Mouse (Mus musculus): ENCODE measurements around the gene Mrpl21. TPM values are rescaled to one million over a fixed set of nuclear protein-coding genes. Genes with fewer than 3 reads are reported as not detected.
A peak's percentile ranks its signal among the peaks of the same experiment; 100 is the strongest.

Gene Mrpl21
- polyA plus RNA-seq (2014; fragmentation: Nextera tagmentation; extraction: Ambion mirVana) = 112 and 128 TPM in 2 replicates

DNA sequence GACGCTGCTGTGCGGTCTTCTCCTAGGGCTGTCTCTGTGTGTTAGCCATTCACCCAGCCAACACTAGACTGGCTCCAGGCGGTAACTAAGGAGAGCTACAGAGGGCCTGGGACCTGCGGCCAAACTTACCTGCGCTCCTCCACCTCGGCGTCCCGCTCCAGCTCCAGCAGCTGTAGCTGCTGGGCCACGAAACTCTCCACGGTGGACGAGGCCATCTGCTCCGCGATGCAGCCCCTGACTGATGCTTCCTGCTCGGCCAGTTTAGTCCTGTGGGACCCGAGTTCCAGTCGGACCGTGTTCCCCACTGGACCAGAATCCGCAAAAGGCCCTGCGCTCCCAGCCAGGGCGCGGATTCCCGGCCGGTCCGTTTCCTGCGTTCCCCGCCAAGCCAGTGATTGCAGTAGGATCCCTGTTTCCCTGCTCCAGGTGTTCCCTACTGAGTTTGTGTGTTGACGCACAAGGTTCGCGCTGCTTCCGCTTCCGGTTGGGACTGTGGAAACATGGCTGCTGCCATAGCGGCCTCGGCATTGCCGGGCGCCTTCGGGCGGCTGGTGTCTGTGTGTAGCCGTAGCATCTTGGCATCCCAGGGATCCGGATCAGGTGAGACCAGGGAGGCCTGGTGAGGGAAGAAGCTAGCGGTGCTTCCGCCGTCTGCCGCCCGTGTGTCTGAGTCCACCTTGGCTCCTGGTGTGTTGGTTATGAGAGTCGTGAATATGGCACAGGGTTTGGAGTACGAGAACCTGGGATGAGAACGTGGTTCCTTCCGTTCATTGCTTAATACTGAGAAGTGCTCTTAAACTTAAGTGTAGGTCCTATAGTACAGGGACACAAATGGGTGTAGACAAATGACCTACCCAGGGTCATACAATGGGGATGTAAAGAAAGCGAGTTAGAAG is at the start of gene Mrpl21, which contains the start of gene Ighmbp2:
TSS of gene Mrpl21 (plus strand) at position 330 of the 896 bp plus-strand sequence.
TSS of gene Ighmbp2 (minus strand) at position 446 of the 896 bp plus-strand sequence.
- Histone ChIP-seq H3K27me3 (replicated peaks; ENCODE audit: control insufficient read depth, insufficient read depth, low read length) (no peaks in the 10 kb centered on the region), H3K4me2 (ENCODE audit: low read length) (peak within 1 kb of the TSS; percentile 80), H3K9me3 (replicated peaks; ENCODE audit: control insufficient read depth, low read length) (no peaks in the 10 kb centered on the region), H3K4me3 (ENCODE audit: low read depth, low read length) (peak within 1 kb of the TSS; percentile 77), H3K36me3 (ENCODE audit: control insufficient read depth, insufficient read depth, low read length) (peaks cover 51% of the 10 kb centered on the region), H3K9ac (ENCODE audit: low read length) (peak within 1 kb of the TSS; percentile 89), H3K27ac (ENCODE audit: low read depth, low read length) (peak within 1 kb of the TSS; percentile 71; the same call in 1 of the 2 replicates), H3K4me1 (ENCODE audit: control insufficient read depth, insufficient read depth, low read length) (peaks cover 15% of the 10 kb centered on the region)
- DNase-seq (ENCODE audit: low spot score) = peak; percentile 95
- under 1% methylated on average over 49 of the region's 49 CpGs for WGBS
- peak; percentile 97 for ATAC-seq

GRCm38 (mm10) chr19:3260016-3260415 is 22.7 kb upstream of the Mrpl21 start:
- Histone ChIP-seq H3K27ac (ENCODE audit: low read depth, low read length) (no peak overlapping the region), H3K4me1 (ENCODE audit: control insufficient read depth, insufficient read depth, low read length) (no peaks in the 10 kb centered on the region), H3K9me3 (replicated peaks; ENCODE audit: control insufficient read depth, low read length) (no peaks in the 10 kb centered on the region), H3K27me3 (replicated peaks; ENCODE audit: control insufficient read depth, insufficient read depth, low read length) (no peaks in the 10 kb centered on the region), H3K4me3 (ENCODE audit: low read depth, low read length) (no peak overlapping the region), H3K4me2 (ENCODE audit: low read length) (no peak overlapping the region), H3K9ac (ENCODE audit: low read length) (no peak overlapping the region), H3K36me3 (ENCODE audit: control insufficient read depth, insufficient read depth, low read length) (peaks cover 52% of the 10 kb centered on the region)
- DNase-seq (ENCODE audit: low spot score) = no peak
- no peak for ATAC-seq
- 95% methylated on average over 8 of the region's 8 CpGs for WGBS

- Histone ChIP-seq H3K4me1 (ENCODE audit: control insufficient read depth, insufficient read depth, low read length) (no peaks in the 10 kb centered on the region), H3K27me3 (replicated peaks; ENCODE audit: control insufficient read depth, insufficient read depth, low read length) (no peaks in the 10 kb centered on the region), H3K9me3 (replicated peaks; ENCODE audit: control insufficient read depth, low read length) (no peaks in the 10 kb centered on the region), H3K9ac (ENCODE audit: low read length) (no peak overlapping the region), H3K4me2 (ENCODE audit: low read length) (no peak overlapping the region), H3K4me3 (ENCODE audit: low read depth, low read length) (no peak overlapping the region), H3K36me3 (ENCODE audit: control insufficient read depth, insufficient read depth, low read length) (peaks cover 58% of the 10 kb centered on the region), H3K27ac (ENCODE audit: low read depth, low read length) (no peak overlapping the region)
- ATAC-seq (no peak), DNase-seq (ENCODE audit: low spot score) (no peak)
- 99% methylated on average over 3 of the region's 3 CpGs for WGBS
These were observed 22.1 kb upstream of the Mrpl21 start for GRCm38 (mm10) chr19:3260591-3260990.

- Histone ChIP-seq H3K36me3 (ENCODE audit: control insufficient read depth, insufficient read depth, low read length) (peaks cover 65% of the 10 kb centered on the region), H3K27ac (ENCODE audit: low read depth, low read length) (no peak overlapping the region), H3K9ac (ENCODE audit: low read length) (no peak overlapping the region), H3K9me3 (replicated peaks; ENCODE audit: control insufficient read depth, low read length) (no peaks in the 10 kb centered on the region), H3K27me3 (replicated peaks; ENCODE audit: control insufficient read depth, insufficient read depth, low read length) (no peaks in the 10 kb centered on the region), H3K4me1 (ENCODE audit: control insufficient read depth, insufficient read depth, low read length) (no peaks in the 10 kb centered on the region), H3K4me3 (ENCODE audit: low read depth, low read length) (no peak overlapping the region), H3K4me2 (ENCODE audit: low read length) (no peak overlapping the region)
- ATAC-seq (no peak), DNase-seq (ENCODE audit: low spot score) (no peak)
- WGBS = 91% methylated on average over 7 of the region's 7 CpGs
These were observed 21.4 kb upstream of the Mrpl21 start for GRCm38 (mm10) chr19:3261336-3261735.

DNA sequence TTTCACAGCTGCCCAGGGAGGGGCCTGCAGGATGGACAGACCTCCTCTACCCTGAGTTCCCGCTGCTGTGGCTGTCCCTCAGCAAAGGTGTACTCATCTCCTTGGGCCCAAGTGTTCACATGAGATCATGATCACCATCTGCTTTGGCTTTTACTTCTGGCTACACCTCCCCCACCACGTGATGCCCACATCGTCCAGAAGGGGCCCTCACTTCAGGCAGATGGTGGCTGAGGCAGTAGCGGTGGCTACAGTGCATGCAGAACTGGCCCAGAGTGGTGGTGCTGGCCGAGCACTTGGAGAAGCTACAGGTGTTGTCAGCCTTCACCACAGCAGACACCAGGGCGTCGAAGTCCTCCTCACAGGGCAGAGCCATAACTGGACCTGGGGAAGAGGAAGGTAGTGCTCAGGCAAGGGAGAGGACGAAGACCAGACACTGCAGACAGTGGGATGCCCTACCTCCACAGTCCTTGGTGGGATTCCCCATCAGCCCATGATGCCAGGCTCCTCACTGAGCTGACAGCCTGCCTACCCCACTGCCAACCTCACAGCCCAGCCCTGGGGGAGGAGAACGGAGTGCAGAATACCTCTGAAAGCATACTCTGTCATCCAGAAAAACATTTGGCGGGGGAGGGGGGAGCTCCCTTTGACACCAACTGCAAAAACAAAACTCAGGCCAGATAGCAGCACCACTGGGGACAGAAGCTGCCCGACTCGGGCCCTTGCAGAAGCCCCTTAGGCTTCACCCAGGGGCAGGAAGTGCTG is 20.8 kb upstream of the Mrpl21 start:
- no peak for ATAC-seq
- WGBS = 90% methylated on average over 12 of the region's 12 CpGs
- Histone ChIP-seq H3K27me3 (replicated peaks; ENCODE audit: control insufficient read depth, insufficient read depth, low read length) (no peaks in the 10 kb centered on the region), H3K27ac (ENCODE audit: low read depth, low read length) (no peak overlapping the region), H3K4me2 (ENCODE audit: low read length) (no peak overlapping the region), H3K9me3 (replicated peaks; ENCODE audit: control insufficient read depth, low read length) (no peaks in the 10 kb centered on the region), H3K4me3 (ENCODE audit: low read depth, low read length) (no peak overlapping the region), H3K4me1 (ENCODE audit: control insufficient read depth, insufficient read depth, low read length) (no peaks in the 10 kb centered on the region), H3K9ac (ENCODE audit: low read length) (no peak overlapping the region), H3K36me3 (ENCODE audit: control insufficient read depth, insufficient read depth, low read length) (peaks cover 71% of the 10 kb centered on the region)
- DNase-seq (ENCODE audit: low spot score) = no peak

GRCm38 (mm10) chr19:3264348-3264747 is 18.4 kb upstream of the Mrpl21 start:
- ATAC-seq = no peak

GRCm38 (mm10) chr19:3265180-3265579 is 17.5 kb upstream of the Mrpl21 start:
- 98% methylated on average over 9 of the region's 9 CpGs for WGBS
- DNase-seq (ENCODE audit: low spot score) = no peak

More at GRCm38 (mm10) chr19:3264348-3264747, 18.4 kb upstream of the Mrpl21 start:
- no peak overlapping the region for H3K4me2 ChIP-seq (ENCODE audit: low read length)
- H3K27ac ChIP-seq (ENCODE audit: low read depth, low read length) = no peak overlapping the region
- H3K27me3 ChIP-seq (replicated peaks; ENCODE audit: control insufficient read depth, insufficient read depth, low read length) = no peaks in the 10 kb centered on the region
- peaks cover 95% of the 10 kb centered on the region for H3K36me3 ChIP-seq (ENCODE audit: control insufficient read depth, insufficient read depth, low read length)
- WGBS = 91% methylated on average over 6 of the region's 6 CpGs
- no peak overlapping the region for H3K4me3 ChIP-seq (ENCODE audit: low read depth, low read length)
- no peaks in the 10 kb centered on the region for H3K9me3 ChIP-seq (replicated peaks; ENCODE audit: control insufficient read depth, low read length)
- no peak for DNase-seq (ENCODE audit: low spot score)
- no peaks in the 10 kb centered on the region for H3K4me1 ChIP-seq (ENCODE audit: control insufficient read depth, insufficient read depth, low read length)
- H3K9ac ChIP-seq (ENCODE audit: low read length) = no peak overlapping the region

DNA sequence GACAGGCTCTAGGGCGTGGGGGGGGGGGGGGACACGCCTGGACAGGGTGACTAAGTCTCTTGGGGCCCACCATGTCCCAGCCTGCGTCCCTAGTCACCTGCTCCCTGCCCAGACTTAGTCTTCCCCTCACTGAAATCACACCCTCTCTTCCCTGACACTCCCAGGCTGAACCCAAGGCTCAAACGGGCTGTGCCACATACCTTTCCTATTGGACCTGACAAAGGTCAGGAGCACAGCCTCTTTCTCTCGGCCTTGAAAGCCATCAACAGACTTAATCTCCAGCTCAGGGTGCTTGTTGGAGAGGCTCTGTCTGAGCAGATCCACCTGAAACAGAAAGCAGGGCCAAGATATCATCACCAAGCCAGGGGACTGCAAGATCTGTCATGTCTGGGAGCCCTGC is 16.6 kb upstream of the Mrpl21 start:
- Histone ChIP-seq H3K4me3 (ENCODE audit: low read depth, low read length) (no peak overlapping the region), H3K4me1 (ENCODE audit: control insufficient read depth, insufficient read depth, low read length) (no peaks in the 10 kb centered on the region), H3K36me3 (ENCODE audit: control insufficient read depth, insufficient read depth, low read length) (peaks cover 99% of the 10 kb centered on the region), H3K9me3 (replicated peaks; ENCODE audit: control insufficient read depth, low read length) (no peaks in the 10 kb centered on the region), H3K4me2 (ENCODE audit: low read length) (no peak overlapping the region), H3K27me3 (replicated peaks; ENCODE audit: control insufficient read depth, insufficient read depth, low read length) (no peaks in the 10 kb centered on the region), H3K9ac (ENCODE audit: low read length) (no peak overlapping the region), H3K27ac (ENCODE audit: low read depth, low read length) (no peak overlapping the region)
- DNase-seq (ENCODE audit: low spot score) (no peak), ATAC-seq (no peak)
- WGBS = 90% methylated on average over 5 of the region's 5 CpGs

More at GRCm38 (mm10) chr19:3265180-3265579, 17.5 kb upstream of the Mrpl21 start:
- H3K27me3 ChIP-seq (replicated peaks; ENCODE audit: control insufficient read depth, insufficient read depth, low read length) = no peaks in the 10 kb centered on the region
- H3K4me1 ChIP-seq (ENCODE audit: control insufficient read depth, insufficient read depth, low read length) = no peaks in the 10 kb centered on the region
- H3K9me3 ChIP-seq (replicated peaks; ENCODE audit: control insufficient read depth, low read length) = no peaks in the 10 kb centered on the region
- H3K36me3 ChIP-seq (ENCODE audit: control insufficient read depth, insufficient read depth, low read length) = peaks cover 99% of the 10 kb centered on the region
- H3K4me2 ChIP-seq (ENCODE audit: low read length) = no peak overlapping the region
- no peak overlapping the region for H3K9ac ChIP-seq (ENCODE audit: low read length)
- ATAC-seq = no peak
- H3K4me3 ChIP-seq (ENCODE audit: low read depth, low read length) = no peak overlapping the region
- no peak overlapping the region for H3K27ac ChIP-seq (ENCODE audit: low read depth, low read length)

All from forebrain, embryonic 14.5 days (tissue).